Mouse (Mus musculus) liver, embryonic 14.5 days (tissue): ENCODE measurements around the gene Icam5. TPM values are rescaled to one million over a fixed set of nuclear protein-coding genes. Genes with fewer than 3 reads are reported as not detected.

Experiments used
- ATAC-seq: fragments of 200-750 bp; cut with Nextera tagmentation; 2 replicates; pipeline ENCODE4 v1.8.0; 2017; ENCODE audit warnings: moderate number of reproducible peaks, mild to moderate bottlenecking, moderate library complexity; ENCODE audit not compliant: insufficient read depth
- DNase-seq, 3 experiments: peaks; one replicate each; pipeline ENCODE4 v3.0.0-alpha.2; 2012 to 2013; ENCODE audit warnings: low read depth in 3 of 3, low spot score in 3 of 3
- H3K27ac ChIP-seq: fragments of 300-500 bp; sonication (generic); 2 replicates; pipeline ENCODE4 v1.5.1; 2014; ENCODE audit warnings: moderate library complexity, mild to moderate bottlenecking, control low read depth, inconsistent platforms
- H3K27me3 ChIP-seq: fragments of 300-500 bp; sonication (generic); 2 replicates; pipeline ENCODE4 v1.6.1; 2014; ENCODE audit warnings: mild to moderate bottlenecking, low read length, moderate library complexity; ENCODE audit not compliant: control insufficient read depth, insufficient read depth
- H3K36me3 ChIP-seq: fragments of 300-500 bp; sonication (generic); replicated peaks from 2 replicates; pipeline ENCODE4 v1.6.1; 2014; ENCODE audit warnings: low read depth; ENCODE audit not compliant: control insufficient read depth, insufficient read depth
- H3K4me1 ChIP-seq, 2 experiments: fragments of 200-500 bp in 1 of 2; fragments of 300-500 bp in 1 of 2; sonication (generic) in 1 of 2; replicated peaks; 2 replicates each; pipeline ENCODE4 v1.6.1; 2012 to 2014; ENCODE audit warnings: antibody characterized with exemption in 1 of 2, inconsistent platforms in 1 of 2, low read length in 1 of 2; ENCODE audit not compliant: control insufficient read depth in 2 of 2, insufficient read depth in 2 of 2
- H3K4me2 ChIP-seq: fragments of 300-500 bp; sonication (generic); 2 replicates; pipeline ENCODE4 v1.6.1; 2014; ENCODE audit warnings: low read depth, mild to moderate bottlenecking, control low read depth, moderate library complexity
- H3K4me3 ChIP-seq, 2 experiments: fragments of 200-500 bp in 1 of 2; fragments of 300-500 bp in 1 of 2; sonication (generic) in 1 of 2; 2 replicates each; pipeline ENCODE4 v1.5.1; 2012 to 2014; ENCODE audit warnings: low read depth in 2 of 2, low read length in 2 of 2, mild to moderate bottlenecking in 2 of 2, control low read depth in 1 of 2, inconsistent platforms in 1 of 2, moderate library complexity in 1 of 2; ENCODE audit not compliant: insufficient read depth in 1 of 2
- H3K9ac ChIP-seq: fragments of 300-500 bp; sonication (generic); replicated peaks from 2 replicates; pipeline ENCODE4 v1.6.1; 2014; ENCODE audit warnings: mild to moderate bottlenecking, control low read depth, moderate library complexity
- H3K9me3 ChIP-seq: fragments of 300-500 bp; sonication (generic); 2 replicates; pipeline ENCODE4 v1.6.1; 2016; ENCODE audit warnings: low read length, mixed read lengths; ENCODE audit not compliant: control insufficient read depth
- CTCF ChIP-seq: IDR thresholded peaks from 2 replicates; pipeline ENCODE4 v1.5.1; 2016; ENCODE audit warnings: antibody characterized with exemption, low read depth, control low read depth
- EP300 ChIP-seq: IDR thresholded peaks from 2 replicates; pipeline ENCODE4 v1.6.1; 2016; ENCODE audit warnings: antibody characterized with exemption, low read depth
- WGBS: fragments of 180-500 bp; shearing (Covaris S2); extraction: QIAGEN DNeasy Blood & Tissue Kit; methylation state at CpG from one replicate; pipeline ENCODE4 v1.1.7; 2014; ENCODE audit not compliant: insufficient replicate concordance; 5-methylcytosine and 5-hydroxymethylcytosine counted together
- polyA plus RNA-seq, 2 experiments: library from polyadenylated mRNA; depleted of rRNA in 1 of 2; stranded (reverse) in 1 of 2; unstranded in 1 of 2; fragments of >200 nt; fragmentation: Nextera tagmentation in 1 of 2; extraction: Ambion mirVana in 1 of 2; gene quantifications; 2 replicates each; pipeline versions ENCODE4 v1.2.1 to v1.2.3; 2012 to 2014

The Icam5 gene
- polyA plus RNA-seq, 2 experiments, result 0.28 to 0.87 TPM

GRCm38 (mm10) chr9:21034481-21035085 is 2.7 kb downstream of the Icam5 start:
- no peak for TF ChIP-seq EP300
- TF ChIP-seq CTCF, result no peak
- 5% methylated on average over 17 of the region's 17 CpGs for WGBS

GRCm38 (mm10) chr9:21035586-21035985 is 3.7 kb downstream of the Icam5 start:
- peaks cover 70% of the 10 kb centered on the region for H3K27me3 ChIP-seq
- no peak for TF ChIP-seq CTCF
- TF ChIP-seq EP300, result no peak
- no peak overlapping the region for H3K27ac ChIP-seq
- no peak overlapping the region for H3K9ac ChIP-seq
- ATAC-seq (no peak), DNase-seq (no peak)
- 41% methylated on average over 9 of the region's 9 CpGs for WGBS
- no peak overlapping the region for H3K4me2 ChIP-seq
- H3K4me1 ChIP-seq, result peaks cover 28 to 30% of the 10 kb centered on the region in 2 experiments
- no peaks in the 10 kb centered on the region for H3K9me3 ChIP-seq
- H3K36me3 ChIP-seq, result no peaks in the 10 kb centered on the region
- no peak overlapping the region for H3K4me3 ChIP-seq

More at GRCm38 (mm10) chr9:21034481-21035085, 2.7 kb downstream of the Icam5 start:
- H3K36me3 ChIP-seq, result no peaks in the 10 kb centered on the region
- ATAC-seq (no peak), DNase-seq (no peak)
- H3K4me1 ChIP-seq, result peaks cover 18 to 22% of the 10 kb centered on the region in 2 experiments
- H3K9ac ChIP-seq, result no peak overlapping the region
- H3K9me3 ChIP-seq, result no peaks in the 10 kb centered on the region
- H3K27me3 ChIP-seq, result peaks cover 70% of the 10 kb centered on the region
- H3K4me2 ChIP-seq, result no peak overlapping the region
- H3K4me3 ChIP-seq, result no peak overlapping the region
- H3K27ac ChIP-seq, result no peak overlapping the region

- no peak for TF ChIP-seq CTCF
- TF ChIP-seq EP300, result no peak
- no peaks in the 10 kb centered on the region for H3K36me3 ChIP-seq
- peaks cover 26 to 30% of the 10 kb centered on the region in 2 experiments for H3K4me1 ChIP-seq
- H3K9ac ChIP-seq, result no peak overlapping the region
- DNase-seq (no peak), ATAC-seq (no peak)
- H3K9me3 ChIP-seq, result no peaks in the 10 kb centered on the region
- no peak overlapping the region for H3K4me3 ChIP-seq
- peaks cover 70% of the 10 kb centered on the region for H3K27me3 ChIP-seq
- H3K4me2 ChIP-seq, result no peak overlapping the region
- H3K27ac ChIP-seq, result no peak overlapping the region
- WGBS, result 7% methylated on average over 20 of the region's 20 CpGs
These were observed 4.3 kb downstream of the Icam5 start for GRCm38 (mm10) chr9:21036161-21036560.

GRCm38 (mm10) chr9:21036666-21037065 is 4.8 kb downstream of the Icam5 start:
- 6% methylated on average over 22 of the region's 22 CpGs for WGBS
- Histone ChIP-seq H3K4me1 (peaks cover 25 to 26% of the 10 kb centered on the region in 2 experiments), H3K27me3 (peaks cover 70% of the 10 kb centered on the region)

GRCm38 (mm10) chr9:21037481-21037891 is 5.6 kb downstream of the Icam5 start:
- H3K36me3 ChIP-seq, result no peaks in the 10 kb centered on the region
- H3K27ac ChIP-seq, result no peak overlapping the region
- peak overlapping the region; percentile 43 for H3K4me2 ChIP-seq
- H3K4me1 ChIP-seq, result peaks cover 18 to 21% of the 10 kb centered on the region in 2 experiments
- no peak overlapping the region for H3K9ac ChIP-seq
- DNase-seq (no peak), ATAC-seq (no peak)
- 6% methylated on average over 31 of the region's 31 CpGs for WGBS
- H3K9me3 ChIP-seq, result no peaks in the 10 kb centered on the region
- TF ChIP-seq EP300 (no peak), CTCF (no peak)
- H3K27me3 ChIP-seq, result peaks cover 63% of the 10 kb centered on the region
- peak overlapping the region in 1 of 2 experiments; percentile 27; a peak in 1 of 4 replicates for H3K4me3 ChIP-seq

More at GRCm38 (mm10) chr9:21036666-21037065, 4.8 kb downstream of the Icam5 start:
- TF ChIP-seq EP300, result no peak
- no peak for TF ChIP-seq CTCF
- Histone ChIP-seq H3K9ac (no peak overlapping the region), H3K9me3 (no peaks in the 10 kb centered on the region), H3K4me2 (no peak overlapping the region), H3K27ac (no peak overlapping the region), H3K4me3 (no peak overlapping the region), H3K36me3 (no peaks in the 10 kb centered on the region)
- DNase-seq, result no peak
- ATAC-seq, result no peak
